Mouse (Mus musculus) layer of hippocampus, adult 2 months (tissue): ENCODE measurements at regions not wholly inside any gene's neighbourhood (a gene's known extent, or its start where the extent isn't known, plus 50 kb on each side); places are given as distances from the start of the nearest gene placed in this dataset.

Source experiments
- DNase-seq, 2 experiments: peaks; one replicate each; pipeline ENCODE4 v3.0.0; 2022; ENCODE audit warnings: low spot score in 2 of 2
- H3K27ac ChIP-seq: fragments of 200-600 bp; 2 replicates; pipeline ENCODE4 v1.8.1; 2022
- H3K4me3 ChIP-seq: fragments of 200-600 bp; 2 replicates; pipeline ENCODE4 v1.8.1; 2022; ENCODE audit warnings: mild to moderate bottlenecking
- CTCF ChIP-seq: fragments of 200-600 bp; conservative IDR thresholded peaks from 2 replicates; pipeline ENCODE4 v1.8.1; 2022; ENCODE audit warnings: antibody characterized with exemption, mild to moderate bottlenecking, moderate library complexity

DNA sequence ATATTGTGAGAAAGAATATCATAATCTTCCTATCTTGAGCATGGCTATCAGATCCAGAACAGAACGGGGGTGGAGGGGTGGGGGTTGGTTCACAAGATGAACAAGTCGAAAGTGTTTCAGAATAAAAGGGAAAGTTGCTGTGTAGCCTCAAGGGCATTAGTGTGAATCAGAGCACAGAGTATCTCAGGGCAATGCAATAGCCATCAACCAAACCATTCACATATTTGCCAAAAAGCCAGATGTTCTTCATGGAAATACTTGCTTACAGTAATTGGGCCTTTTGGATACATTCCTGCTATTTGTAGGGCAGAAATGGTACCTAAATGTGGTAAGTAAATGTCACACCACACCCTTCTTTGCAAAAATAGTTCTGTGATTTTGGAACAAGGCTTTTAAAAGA lies 135.2 kb downstream of the Gm5447 start:
- TF ChIP-seq CTCF: no peak
- H3K27ac ChIP-seq: no peak overlapping the region
- H3K4me3 ChIP-seq: no peak overlapping the region
- no peak for DNase-seq

- no peak for DNase-seq
- no peak for TF ChIP-seq CTCF
- H3K4me3 ChIP-seq: no peak overlapping the region
- H3K27ac ChIP-seq: no peak overlapping the region
Observed at GRCm38 (mm10) chr13:31122689-31123088, 148.7 kb downstream of the Gm5447 start.

DNA sequence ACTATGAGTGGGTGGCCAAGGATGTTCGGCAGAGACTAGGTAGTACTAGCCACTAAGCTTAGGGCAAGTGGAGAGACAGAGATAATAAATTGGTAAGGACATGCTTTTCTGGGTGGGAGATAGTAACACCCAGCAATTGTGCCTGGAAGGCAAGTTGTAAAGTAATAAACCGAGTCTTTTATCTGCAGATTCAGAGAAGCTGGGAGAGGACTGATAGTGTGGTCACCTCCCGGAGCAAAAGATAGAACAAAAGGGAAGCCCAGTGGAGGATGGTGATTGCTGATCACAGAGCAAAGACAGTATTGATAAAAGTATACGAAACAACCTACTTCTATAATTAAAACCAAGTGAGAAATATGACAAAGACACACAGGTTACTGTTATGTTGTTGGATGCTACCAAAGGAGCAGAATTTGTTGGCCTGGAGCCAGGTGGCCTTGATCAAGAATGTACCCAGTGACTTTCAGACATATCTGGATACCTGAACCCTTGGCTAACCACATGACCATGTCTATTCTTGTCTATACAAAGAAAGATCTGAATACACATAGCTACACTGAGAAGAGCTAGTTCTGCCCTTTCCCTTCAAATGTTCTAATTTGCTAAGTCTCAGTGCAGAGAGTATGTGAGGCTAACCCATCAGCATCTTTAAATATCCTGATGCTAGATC lies 150.7 kb downstream of the Gm5447 start:
- H3K27ac ChIP-seq: no peak overlapping the region
- TF ChIP-seq CTCF: no peak

GRCm38 (mm10) chr13:31132501-31132900 lies 158.5 kb downstream of the Gm5447 start:
- no peak for DNase-seq
- H3K4me3 ChIP-seq: no peak overlapping the region
- peak; percentile 46 for TF ChIP-seq CTCF
- no peak overlapping the region for H3K27ac ChIP-seq

More for the DNA sequence above, 150.7 kb downstream of the Gm5447 start:
- no peak overlapping the region for H3K4me3 ChIP-seq
- no peak for DNase-seq

GRCm38 (mm10) chr13:31139686-31140085 lies 165.7 kb downstream of the Gm5447 start:
- TF ChIP-seq CTCF: no peak
- DNase-seq: no peak
- Histone ChIP-seq H3K27ac (no peak overlapping the region), H3K4me3 (no peak overlapping the region)

DNA sequence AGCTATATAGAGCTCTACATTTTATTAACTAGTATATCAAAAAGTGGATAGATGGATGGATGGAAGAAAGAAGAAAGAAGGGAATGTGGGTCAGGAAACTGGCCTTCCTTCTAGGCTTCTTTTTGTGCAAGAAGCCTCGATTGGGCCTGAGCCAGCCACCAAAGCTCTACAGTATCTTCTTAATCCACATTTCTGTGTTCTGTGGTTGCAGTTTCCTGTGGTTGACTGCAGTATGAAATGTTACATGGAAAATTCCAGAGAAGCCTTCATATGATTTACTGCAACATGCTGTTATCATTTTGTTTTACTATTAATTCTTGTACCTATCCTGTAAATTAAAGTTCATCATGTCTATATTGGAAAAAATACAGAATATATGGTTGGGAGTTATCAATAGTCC lies 173.3 kb downstream of the Gm5447 start:
- Histone ChIP-seq H3K4me3 (no peak overlapping the region), H3K27ac (no peak overlapping the region)
- no peak for TF ChIP-seq CTCF
- no peak for DNase-seq

GRCm38 (mm10) chr13:31154066-31154465 lies 180.1 kb downstream of the Gm5447 start:
- TF ChIP-seq CTCF: no peak
- Histone ChIP-seq H3K4me3 (no peak overlapping the region), H3K27ac (no peak overlapping the region)
- DNase-seq: no peak

GRCm38 (mm10) chr13:31163878-31164495 lies 190.0 kb downstream of the Gm5447 start:
- H3K4me3 ChIP-seq: no peak overlapping the region
- H3K27ac ChIP-seq: no peak overlapping the region
- no peak for TF ChIP-seq CTCF
- no peak for DNase-seq

GRCm38 (mm10) chr13:31166286-31166685 lies 192.3 kb downstream of the Gm5447 start:
- Histone ChIP-seq H3K27ac (no peak overlapping the region), H3K4me3 (no peak overlapping the region)
- DNase-seq: no peak
- TF ChIP-seq CTCF: no peak

GRCm38 (mm10) chr13:31168854-31169253 lies 194.8 kb downstream of the Gm5447 start:
- DNase-seq: no peak
- no peak overlapping the region for H3K27ac ChIP-seq
- no peak overlapping the region for H3K4me3 ChIP-seq
- no peak for TF ChIP-seq CTCF

GRCm38 (mm10) chr13:31171751-31172150 lies 197.7 kb downstream of the Gm5447 start:
- no peak for TF ChIP-seq CTCF
- Histone ChIP-seq H3K4me3 (no peak overlapping the region), H3K27ac (no peak overlapping the region)
- DNase-seq: no peak

DNA sequence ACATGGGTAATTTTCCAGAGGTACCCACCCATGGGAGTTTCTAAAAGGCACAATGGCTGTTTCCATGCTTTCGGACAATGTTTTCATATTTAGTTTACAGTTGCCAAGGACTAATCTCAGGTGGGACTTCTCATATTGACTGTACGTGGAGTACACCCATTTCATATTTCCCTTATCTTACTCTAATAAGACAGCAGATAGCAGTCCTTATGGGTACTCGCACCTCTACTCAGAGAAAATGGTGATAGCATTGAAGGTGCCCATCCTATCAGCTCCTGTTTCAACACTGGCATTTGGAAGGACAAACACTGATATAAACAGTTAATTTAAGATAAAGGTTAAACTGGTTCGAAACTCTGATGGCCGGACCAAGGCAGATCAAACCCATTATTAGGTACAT lies 198.6 kb downstream of the Gm5447 start:
- H3K27ac ChIP-seq: no peak overlapping the region
- no peak overlapping the region for H3K4me3 ChIP-seq

GRCm38 (mm10) chr13:31177999-31178783 lies 204.2 kb downstream of the Gm5447 start:
- DNase-seq: no peak
- H3K27ac ChIP-seq: no peak overlapping the region
- no peak for TF ChIP-seq CTCF
- H3K4me3 ChIP-seq: no peak overlapping the region

More for the DNA sequence above, 198.6 kb downstream of the Gm5447 start:
- no peak for DNase-seq
- TF ChIP-seq CTCF: no peak
